Mouse (Mus musculus) mouse embryonic stem cell (cell line): ENCODE results near the gene Slc29a2.
"Not testable (repeated sequence)": the region's sequence is repeated elsewhere in the genome, so short reads cannot be mapped to it uniquely, and the experiment has no call there.

Source experiments
- in situ Hi-C, 2 experiments: fragments of 300-500 bp; cut with MboI; formaldehyde crosslinking; loops; 1 replicate in 1 of 2; 3 replicates in 1 of 2; pipeline ENCODE4 v1.14.3; 2019 to 2020; ENCODE audit warnings: low sequenced_read_pairs in 2 of 2, low pct_unique_long_range_greater_than_20kb in 1 of 2, mixed read lengths in 1 of 2; ENCODE audit not compliant: unreplicated experiment in 1 of 2

Slc29a2 gene

GRCm38 (mm10) chr19:5023621-5024479, at the start of gene Slc29a2:
Slc29a2 (plus strand) TSS chr19:5023860.
- in situ Hi-C loops = no loop called here

- in situ Hi-C loops = loop anchor here in 1 of 2 experiments (25.0 kb wide), 2 partner anchors 344 to 494 kb away; partner anchors contain the start of genes 2010003K11Rik, Rce1 and Syt12
These were observed 41.9 kb upstream of the Slc29a2 start for GRCm38 (mm10) chr19:4981767-4982166.

- in situ Hi-C loops = loop anchor here in 1 of 2 experiments (25.0 kb wide), 2 partner anchors 352 to 502 kb away; partner anchors contain the start of genes 2010003K11Rik, Rce1 and Syt12
These were observed 34.6 kb upstream of the Slc29a2 start for GRCm38 (mm10) chr19:4989013-4989412.

- in situ Hi-C loops = loop anchor here in 1 of 2 experiments (25.0 kb wide), 2 partner anchors 352 to 502 kb away; partner anchors contain the start of genes 2010003K11Rik, Rce1 and Syt12
These were observed 34.0 kb upstream of the Slc29a2 start for GRCm38 (mm10) chr19:4989434-4990255.

DNA sequence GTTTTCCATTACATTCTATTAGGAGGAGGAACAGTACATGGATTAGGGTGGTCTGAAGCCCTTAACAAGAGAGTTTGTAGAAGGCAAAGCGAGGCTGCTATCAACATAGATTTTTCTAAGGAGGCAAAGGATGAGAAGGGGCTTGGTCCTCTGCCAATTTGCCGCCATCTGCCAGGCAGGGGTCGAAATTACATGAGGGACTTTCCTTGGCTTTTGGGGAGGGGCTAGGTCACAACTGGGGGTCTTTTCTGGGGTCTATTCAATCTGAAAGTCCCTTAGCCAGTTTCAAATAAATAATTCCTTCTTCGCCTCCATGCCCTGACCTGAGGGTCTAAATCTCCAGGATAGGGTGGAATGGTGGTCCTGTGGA, 33.4 kb upstream of the Slc29a2 start, which contains the start of gene Npas4:
Npas4 (minus strand) TSS at position 61 of the 370 bp plus-strand sequence.
- in situ Hi-C loops = loop anchor here in 1 of 2 experiments (25.0 kb wide), 2 partner anchors 353 to 503 kb away; partner anchors contain the start of genes 2010003K11Rik, Rce1 and Syt12

- in situ Hi-C loops = loop anchor here in 1 of 2 experiments (25.0 kb wide), 2 partner anchors 353 to 503 kb away; partner anchors contain the start of genes 2010003K11Rik, Rce1 and Syt12
These were observed 32.9 kb upstream of the Slc29a2 start for GRCm38 (mm10) chr19:4990716-4991115.

- in situ Hi-C loops = loop anchor here in 1 of 2 experiments (25.0 kb wide), 2 partner anchors 355 to 505 kb away; partner anchors contain the start of genes 2010003K11Rik, Rce1 and Syt12
These were observed 31.3 kb upstream of the Slc29a2 start for GRCm38 (mm10) chr19:4992371-4992770.

DNA sequence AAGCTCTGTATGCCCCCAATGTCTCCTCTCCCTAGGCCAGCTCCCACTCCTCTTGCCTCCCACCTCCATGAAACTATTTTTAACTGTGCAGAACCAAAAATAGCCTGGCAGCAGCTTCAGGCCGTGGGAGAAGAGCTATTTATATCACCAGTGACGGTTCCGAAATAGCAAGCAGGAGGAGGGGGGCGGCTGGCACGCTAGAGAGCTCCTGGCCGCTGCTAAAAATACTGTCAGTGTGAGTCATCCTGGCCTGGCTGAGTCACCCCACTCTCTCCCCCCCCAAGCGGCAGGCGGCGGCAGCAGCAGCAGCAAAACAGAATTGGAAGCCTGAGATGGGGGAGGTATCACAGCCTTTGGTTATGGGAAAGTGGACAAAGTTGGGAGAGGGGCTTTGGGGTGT, 30.8 kb upstream of the Slc29a2 start:
- in situ Hi-C loops = loop anchor here in 1 of 2 experiments (25.0 kb wide), 2 partner anchors 356 to 506 kb away; partner anchors contain the start of genes 2010003K11Rik, Rce1 and Syt12

DNA sequence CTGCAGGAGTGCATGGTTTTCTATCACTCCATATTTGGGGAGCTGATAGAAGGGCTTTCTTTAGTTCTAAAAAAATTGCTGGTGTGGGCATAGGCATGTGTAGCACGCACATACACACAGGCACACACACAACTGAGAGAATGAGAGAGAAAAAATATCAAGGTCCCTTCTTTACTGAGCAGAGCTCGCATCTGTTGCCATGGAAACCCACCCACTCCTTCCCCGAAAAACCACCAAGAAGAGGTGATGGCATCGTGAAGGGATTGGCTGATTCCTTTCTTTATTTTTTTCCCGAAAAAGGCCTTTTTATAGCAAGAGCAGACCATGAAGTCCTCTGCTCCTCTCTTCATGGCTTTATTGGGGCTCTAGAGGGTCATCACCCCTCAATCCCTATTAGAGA, 29.6 kb upstream of the Slc29a2 start:
- in situ Hi-C loops = loop anchor here in 1 of 2 experiments (25.0 kb wide), 2 partner anchors 357 to 507 kb away; partner anchors contain the start of genes 2010003K11Rik, Rce1 and Syt12

- in situ Hi-C loops = loop anchor here in 1 of 2 experiments (25.0 kb wide), 2 partner anchors 362 to 512 kb away; partner anchors contain the start of genes 2010003K11Rik, Rce1 and Syt12
These were observed 24.1 kb upstream of the Slc29a2 start for GRCm38 (mm10) chr19:4999445-5000140.

DNA sequence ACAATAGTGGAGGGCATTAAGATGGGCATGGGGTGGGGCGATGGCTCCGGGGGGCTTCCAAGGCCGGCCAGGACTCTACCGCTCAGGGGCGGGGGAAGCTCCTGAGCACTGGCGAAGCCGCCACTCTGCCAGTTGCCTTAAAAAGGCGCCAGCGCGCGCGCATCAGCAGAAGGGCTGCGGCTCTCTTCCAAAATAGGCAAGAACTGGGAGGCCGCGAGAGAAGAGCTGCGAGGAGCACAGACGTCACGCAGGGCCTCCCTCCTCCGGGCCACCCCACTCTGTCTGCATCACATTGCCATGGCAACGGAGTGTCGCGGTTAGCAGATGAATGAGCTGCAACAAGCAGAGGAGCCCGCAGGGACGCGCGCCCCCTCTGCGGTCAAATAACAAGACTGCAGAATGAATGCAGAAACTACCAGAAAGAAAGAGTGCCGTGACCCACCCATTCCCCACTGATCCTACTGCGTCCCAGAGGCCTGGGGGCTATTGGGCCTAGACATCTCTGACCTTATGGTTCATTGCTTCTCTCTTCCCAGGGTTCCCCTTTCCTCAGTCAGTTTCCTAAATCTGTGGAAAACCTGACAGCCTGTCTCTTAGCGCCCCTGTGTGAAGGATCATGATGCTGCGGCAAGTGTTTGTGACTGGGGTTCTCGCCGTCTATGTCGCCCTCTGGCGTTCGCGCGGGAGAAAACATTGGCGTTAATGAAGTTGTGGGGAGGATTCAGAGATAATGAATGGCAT, 21.8 kb upstream of the Slc29a2 start:
- in situ Hi-C loops = no loop called here

DNA sequence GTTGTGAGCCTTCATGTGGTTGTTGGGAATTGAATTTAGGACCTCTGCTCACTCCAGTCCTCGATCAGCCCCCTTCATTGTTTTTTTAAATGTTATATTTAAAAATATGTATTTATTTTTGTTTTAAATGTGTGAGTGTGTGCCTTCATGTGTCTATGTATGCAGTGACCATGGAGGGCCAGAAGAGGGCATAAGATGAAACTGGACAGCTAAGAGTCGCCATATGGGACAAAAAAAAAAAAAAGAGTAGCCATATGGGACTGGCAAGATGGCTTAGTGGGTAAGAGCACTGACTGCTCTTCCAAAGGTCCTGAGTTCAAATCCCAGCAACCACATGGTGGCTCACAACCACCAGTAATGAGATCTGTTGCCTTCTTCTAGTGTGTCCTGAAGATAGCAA, 20.0 kb upstream of the Slc29a2 start:
- in situ Hi-C loops = not testable (repeated sequence)

- in situ Hi-C loops = no loop called here
These were observed 18.7 kb upstream of the Slc29a2 start for GRCm38 (mm10) chr19:5004925-5005324.

GRCm38 (mm10) chr19:5013138-5013537, 10.5 kb upstream of the Slc29a2 start:
- in situ Hi-C loops = no loop called here

GRCm38 (mm10) chr19:5014961-5015398, 8.7 kb upstream of the Slc29a2 start:
- in situ Hi-C loops = no loop called here

DNA sequence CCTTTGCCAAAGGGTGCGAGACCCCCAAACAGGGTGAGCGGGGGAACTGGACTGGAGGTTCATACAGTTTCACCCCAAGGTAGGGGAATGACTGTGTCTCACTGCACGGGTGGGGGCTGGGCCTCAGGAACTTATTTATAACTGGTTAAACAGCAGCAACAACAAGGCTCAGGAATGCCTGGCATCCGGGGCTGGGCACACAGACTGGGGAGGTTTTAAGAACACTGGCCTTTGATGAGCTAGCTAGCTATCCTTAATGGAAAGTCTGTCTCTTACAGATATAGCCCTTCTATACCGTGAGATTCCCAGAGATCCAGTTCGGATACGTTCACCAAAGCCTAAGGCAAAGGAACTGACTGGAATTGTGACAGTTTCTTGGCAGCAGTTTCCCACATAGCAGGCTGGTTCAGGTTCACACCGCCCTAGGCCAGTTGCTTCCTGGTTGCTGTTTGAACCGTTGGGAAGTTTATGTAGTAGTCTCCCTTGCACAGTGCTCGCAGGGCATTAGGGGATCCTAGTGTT, 7.4 kb upstream of the Slc29a2 start:
- in situ Hi-C loops = no loop called here

GRCm38 (mm10) chr19:5016782-5017181, 6.9 kb upstream of the Slc29a2 start:
- in situ Hi-C loops = no loop called here
